ENCODE assay signal across 25 mouse cellular contexts in genomic region chr15:76972661-76973060, GRCm38 (mm10).
"Had no signal": no experiment of that assay in that cellular context is flagged by ENCODE, and none has a peak within 500 bp of the region (broad histone marks: within the 10 kb centered on the region; RNA-seq: fewer than 3 reads in every experiment).

No protein-coding gene starts in this region.

- H3K27me3 ChIP-seq: embryonic facial prominence, embryonic 12.5 days; embryonic facial prominence, embryonic 13.5 days; embryonic facial prominence, embryonic 15.5 days; forebrain, embryonic 12.5 days; forebrain, embryonic 13.5 days; forebrain, embryonic 15.5 days had no signal

- H3K36me3 ChIP-seq: embryonic facial prominence, embryonic 10.5 days; embryonic facial prominence, embryonic 12.5 days; embryonic facial prominence, embryonic 13.5 days; embryonic facial prominence, embryonic 15.5 days; forebrain, embryonic 10.5 days; forebrain, embryonic 12.5 days; forebrain, embryonic 15.5 days had no signal

- H3K27ac ChIP-seq: embryonic facial prominence, embryonic 15.5 days; forebrain, embryonic 10.5 days; forebrain, embryonic 12.5 days; forebrain, embryonic 13.5 days; forebrain, embryonic 15.5 days; heart, adult 2 months had no signal

- H3K9ac ChIP-seq: embryonic facial prominence, embryonic 12.5 days; embryonic facial prominence, embryonic 15.5 days; forebrain, embryonic 12.5 days; forebrain, embryonic 13.5 days; forebrain, embryonic 15.5 days; forebrain, postnatal 0 days had no signal

- H3K4me1 ChIP-seq: forebrain, embryonic 13.5 days had no signal

- H3K4me3 ChIP-seq: embryonic facial prominence, embryonic 10.5 days; embryonic facial prominence, embryonic 12.5 days; embryonic facial prominence, embryonic 13.5 days; embryonic facial prominence, embryonic 15.5 days; erythroblast, embryonic 14.5 days; forebrain, embryonic 12.5 days; forebrain, embryonic 13.5 days; forebrain, embryonic 15.5 days; gastrocnemius, adult 2 months; heart, adult 2 months had no signal

- H3K4me2 ChIP-seq: embryonic facial prominence, embryonic 12.5 days; embryonic facial prominence, embryonic 13.5 days; embryonic facial prominence, embryonic 15.5 days; forebrain, embryonic 12.5 days; forebrain, embryonic 13.5 days; forebrain, embryonic 15.5 days had no signal

- ATAC-seq: forebrain, embryonic 13.5 days; forebrain, embryonic 16.5 days had no signal

- DNase-seq: cerebellum, adult 8-10 months; cerebellum, adult 9-10 months; cerebellum, adult 9-11 months; cerebellum, postnatal 14 days; cerebellum, postnatal 25 days; cerebellum, postnatal 36 days; embryo, embryonic 11 days; forebrain, postnatal 0 days; gastrocnemius, adult 2 months; gastrocnemius, postnatal 10 days; gastrocnemius, postnatal 14 days; gastrocnemius, postnatal 25 days; gastrocnemius, postnatal 36 days; heart, adult 18-20 months had no signal

- H3K9me3 ChIP-seq: embryonic facial prominence, embryonic 10.5 days; embryonic facial prominence, embryonic 12.5 days; embryonic facial prominence, embryonic 13.5 days; embryonic facial prominence, embryonic 15.5 days; forebrain, embryonic 10.5 days; forebrain, embryonic 12.5 days; forebrain, embryonic 13.5 days; forebrain, embryonic 15.5 days had no signal
